Mouse (Mus musculus) right cerebral cortex, postnatal 10 days (tissue): ENCODE data around the gene Exoc3l4.

Experiments used
- DNase-seq, 2 experiments: peaks; one replicate each; pipeline ENCODE4 v3.0.0; 2021; ENCODE audit warnings: low spot score in 2 of 2

Gene Exoc3l4

DNA sequence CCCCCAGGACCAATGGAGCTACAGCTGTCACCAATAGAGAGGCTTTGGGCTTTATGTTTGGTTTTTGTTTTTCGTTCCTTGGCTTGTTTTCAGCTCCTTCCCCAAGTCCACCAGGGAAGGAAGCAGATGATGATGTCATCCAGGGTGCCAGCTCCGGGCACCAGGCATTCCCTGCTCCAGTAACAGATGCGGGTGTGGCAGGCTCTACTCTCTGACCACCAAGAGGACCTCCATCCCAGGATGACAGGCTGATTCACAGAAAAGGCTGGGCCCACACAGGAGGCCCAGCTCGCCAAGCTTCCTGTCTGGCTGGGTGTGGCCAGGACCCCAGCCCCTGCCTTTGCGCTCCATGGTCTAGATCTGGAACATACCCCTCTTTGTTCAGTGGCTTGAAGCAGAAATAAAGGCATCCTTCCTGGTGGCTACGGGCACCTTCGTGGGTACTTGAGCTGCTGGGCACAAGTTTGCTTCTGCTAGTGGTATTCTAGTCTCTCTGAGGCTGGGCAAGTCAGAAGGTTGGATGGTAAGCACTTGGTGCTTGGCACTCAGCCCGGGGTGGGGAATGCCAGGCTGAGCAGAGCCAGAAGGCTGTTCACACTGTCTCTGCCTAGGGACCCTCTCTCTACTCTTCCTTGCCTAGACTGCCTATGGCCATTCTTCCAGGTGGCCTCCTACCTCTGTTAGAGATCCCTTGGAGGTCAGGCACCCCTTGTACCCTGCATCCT lies 5.0 kb upstream of the Exoc3l4 start:
- no peak for DNase-seq

DNA sequence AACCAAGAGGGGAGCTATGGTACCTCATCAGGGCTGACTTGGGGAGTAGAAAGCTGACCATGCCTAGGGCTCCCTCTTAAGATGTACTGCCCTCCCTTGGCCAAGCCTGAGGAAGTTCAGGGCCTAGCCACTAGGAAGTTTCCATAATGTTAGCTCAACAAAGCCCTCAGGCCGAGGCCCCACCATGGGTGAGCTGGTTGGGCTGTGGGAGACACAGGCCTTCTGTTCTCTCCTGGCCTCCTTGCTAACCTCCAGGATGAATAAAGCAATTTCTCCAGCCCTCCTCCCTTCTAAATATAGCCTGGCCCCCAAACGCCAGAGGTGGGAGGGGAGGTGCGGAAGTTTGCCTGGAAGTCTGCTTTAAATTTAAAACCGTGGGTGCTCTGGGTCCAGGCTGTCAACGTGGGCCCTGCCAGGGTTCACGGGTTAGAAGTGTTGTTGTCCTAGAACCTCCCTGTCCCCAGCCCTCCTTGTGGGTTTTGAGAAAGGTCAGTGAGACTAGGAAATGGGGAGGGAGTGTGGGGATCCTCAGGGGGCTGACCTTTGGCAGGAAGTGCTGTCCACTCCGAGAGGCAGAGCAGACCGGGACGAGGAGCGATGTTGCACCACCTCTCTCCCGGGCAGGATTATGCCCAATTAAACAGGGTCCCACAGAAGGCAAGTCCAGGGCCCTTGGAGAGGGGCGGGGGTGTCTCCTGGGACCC lies 4.1 kb upstream of the Exoc3l4 start:
- DNase-seq: no peak

DNA sequence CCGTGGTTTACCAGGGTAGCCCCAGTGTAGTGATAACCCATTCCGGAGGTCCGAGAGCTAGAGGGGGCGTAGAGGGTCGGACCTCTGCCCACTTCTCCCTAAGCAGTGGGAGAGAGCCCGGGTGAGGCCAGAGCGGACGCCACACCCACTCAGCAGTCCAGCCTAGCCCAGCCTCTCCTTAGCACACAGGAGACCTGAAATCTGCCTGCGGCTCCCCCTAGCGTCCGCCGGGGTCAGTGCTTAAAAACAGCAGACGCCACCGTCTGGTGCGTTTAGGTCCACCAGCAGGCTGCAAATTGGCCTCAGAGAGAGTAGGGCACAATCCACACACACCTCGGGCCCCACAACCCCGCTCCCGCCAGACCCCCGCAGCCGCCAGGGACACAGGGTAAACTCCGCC lies 3.5 kb upstream of the Exoc3l4 start:
- DNase-seq: peak; percentile 89 to 93

DNA sequence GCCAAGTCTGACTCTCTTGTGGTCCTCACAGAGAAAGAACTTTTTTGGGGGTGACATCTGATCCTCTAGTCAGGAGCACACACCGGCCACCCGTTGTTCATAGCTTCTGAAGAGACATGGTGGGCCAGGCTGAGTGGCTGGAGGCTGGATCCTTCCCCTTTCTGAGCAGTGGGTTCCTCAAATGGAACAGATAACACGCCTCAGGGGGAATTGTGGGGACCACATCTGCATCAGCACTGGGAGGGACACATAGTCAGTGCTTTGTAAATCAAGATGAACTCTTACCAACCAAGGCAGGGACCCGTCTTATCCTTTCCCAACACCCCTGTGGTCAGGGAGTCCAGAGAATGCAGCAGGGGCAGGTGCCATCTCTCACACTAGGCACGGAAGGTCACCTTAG lies 3.1 kb downstream of the Exoc3l4 start:
- DNase-seq: no peak

DNA sequence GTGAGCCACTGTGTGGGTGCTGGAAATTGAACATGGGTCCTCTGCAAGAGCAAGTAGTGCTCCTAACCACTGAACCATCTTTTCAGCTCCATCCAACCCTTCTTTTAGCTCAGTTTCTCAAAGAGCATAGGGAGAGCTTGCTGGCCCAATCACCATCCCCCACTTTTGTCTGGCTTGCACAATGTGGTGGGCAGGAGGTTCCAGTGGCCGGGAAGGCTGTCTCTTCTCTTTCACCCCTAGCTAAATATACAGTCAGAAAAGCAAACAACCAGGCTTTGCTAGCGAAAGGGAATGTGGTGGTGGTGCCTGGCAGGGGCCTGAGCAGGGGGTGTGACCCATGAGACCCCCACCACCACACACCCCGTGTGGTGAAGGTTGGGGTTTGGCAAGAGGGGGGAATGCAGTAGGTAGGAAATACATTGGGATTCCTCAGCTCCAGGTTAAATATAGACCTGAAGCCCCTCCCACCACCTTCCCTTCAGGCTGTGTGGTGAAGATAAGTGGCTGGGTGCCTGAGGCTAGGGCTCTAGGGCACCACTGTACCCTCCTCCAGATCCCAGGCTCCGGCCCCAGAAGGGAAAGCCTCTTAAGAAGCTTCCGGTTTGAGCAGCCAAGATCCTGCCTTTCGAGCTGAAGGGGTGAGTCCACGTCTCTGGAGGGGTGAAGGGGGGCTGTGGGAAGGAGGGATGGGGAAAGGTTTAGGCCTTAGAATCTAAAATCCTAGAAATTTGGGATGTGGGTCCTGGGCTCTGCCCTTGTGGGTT lies 4.3 kb downstream of the Exoc3l4 start:
- DNase-seq: no peak

DNA sequence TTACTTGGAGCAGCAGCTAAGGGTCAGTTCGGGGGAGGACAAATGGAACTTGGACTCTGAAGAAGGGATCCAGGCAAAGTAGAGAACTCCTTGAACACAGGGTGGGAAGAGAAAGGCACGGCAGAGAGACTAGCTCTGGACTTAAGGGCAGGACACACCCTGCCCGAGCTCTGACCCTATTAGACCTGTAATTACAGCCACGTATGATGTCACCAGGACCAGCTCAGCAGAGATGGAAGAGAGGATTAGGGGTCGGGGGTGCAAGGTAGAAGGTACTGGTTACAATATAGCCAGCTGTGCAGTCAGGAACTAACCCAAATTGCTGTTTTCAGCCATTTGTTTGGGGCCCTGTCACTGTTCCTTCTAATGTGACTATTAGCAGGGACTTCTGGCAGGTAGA lies 6.0 kb downstream of the Exoc3l4 start:
- no peak for DNase-seq

DNA sequence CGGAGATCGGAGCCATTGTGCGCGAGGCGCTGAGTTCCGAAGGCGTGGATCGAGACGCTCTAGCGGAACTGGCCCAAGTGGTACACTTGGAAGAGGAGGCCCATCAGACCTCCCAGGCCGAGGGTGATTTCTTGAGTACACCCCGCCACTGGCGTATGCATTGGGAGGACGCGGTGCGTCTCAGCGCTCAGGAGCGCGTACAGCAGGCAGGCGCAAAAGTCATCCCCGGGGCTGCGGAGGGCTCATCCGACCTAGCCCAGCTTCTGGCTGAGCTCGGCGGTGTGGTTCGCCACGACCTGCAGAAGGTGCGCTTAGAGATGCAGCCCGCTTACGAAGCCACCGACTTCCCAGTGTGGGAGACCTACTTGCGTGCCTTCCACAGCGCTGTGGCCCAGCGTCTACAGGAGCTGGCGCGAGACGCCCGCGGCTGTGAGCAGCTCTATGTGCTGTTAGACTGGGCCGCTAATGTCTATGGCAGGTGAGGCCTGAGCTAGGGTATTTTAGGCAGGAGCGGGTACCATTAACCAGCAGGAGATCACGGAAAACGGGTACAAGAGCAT lies 6.8 kb downstream of the Exoc3l4 start:
- DNase-seq: no peak

DNA sequence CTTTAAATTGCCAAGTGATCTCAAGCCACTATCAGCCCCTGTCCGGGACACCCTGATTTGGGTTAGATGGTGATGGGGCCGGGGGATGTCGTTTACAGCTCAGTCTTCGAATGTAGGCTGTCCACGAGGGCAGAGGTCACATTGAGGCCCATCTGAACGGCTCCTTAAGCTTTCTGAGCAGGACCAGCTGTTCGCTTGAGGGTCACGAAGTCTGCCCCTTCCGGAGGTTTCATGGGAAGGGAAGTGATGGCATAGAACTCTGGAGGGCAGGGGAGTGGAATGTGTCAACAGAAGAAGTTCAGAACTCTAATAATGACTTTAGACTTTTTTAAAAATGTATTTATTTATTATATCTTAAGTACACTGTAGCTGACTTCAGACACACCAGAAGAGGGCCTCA lies 7.7 kb downstream of the Exoc3l4 start:
- no peak for DNase-seq

DNA sequence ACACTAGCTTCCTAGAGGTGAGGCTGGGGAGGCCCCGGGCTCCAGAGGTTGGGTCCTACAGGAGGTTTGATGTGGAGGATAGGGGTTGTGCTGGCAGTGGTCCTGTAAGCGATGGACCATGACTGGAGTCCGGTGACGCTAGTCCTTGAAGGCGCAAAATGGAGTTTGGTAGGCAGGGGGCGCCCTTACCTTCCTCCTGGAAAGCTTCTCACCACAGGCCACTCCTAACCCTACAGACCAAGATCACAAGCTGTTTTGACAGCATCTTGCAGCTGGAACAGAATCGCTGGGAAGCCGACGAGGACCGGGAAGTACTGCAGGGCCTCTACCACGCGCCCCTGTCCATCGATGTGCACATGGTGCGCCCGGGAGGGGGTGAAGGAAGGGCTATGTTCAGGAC lies 8.4 kb downstream of the Exoc3l4 start:
- DNase-seq: peak; percentile 81 to 87

DNA sequence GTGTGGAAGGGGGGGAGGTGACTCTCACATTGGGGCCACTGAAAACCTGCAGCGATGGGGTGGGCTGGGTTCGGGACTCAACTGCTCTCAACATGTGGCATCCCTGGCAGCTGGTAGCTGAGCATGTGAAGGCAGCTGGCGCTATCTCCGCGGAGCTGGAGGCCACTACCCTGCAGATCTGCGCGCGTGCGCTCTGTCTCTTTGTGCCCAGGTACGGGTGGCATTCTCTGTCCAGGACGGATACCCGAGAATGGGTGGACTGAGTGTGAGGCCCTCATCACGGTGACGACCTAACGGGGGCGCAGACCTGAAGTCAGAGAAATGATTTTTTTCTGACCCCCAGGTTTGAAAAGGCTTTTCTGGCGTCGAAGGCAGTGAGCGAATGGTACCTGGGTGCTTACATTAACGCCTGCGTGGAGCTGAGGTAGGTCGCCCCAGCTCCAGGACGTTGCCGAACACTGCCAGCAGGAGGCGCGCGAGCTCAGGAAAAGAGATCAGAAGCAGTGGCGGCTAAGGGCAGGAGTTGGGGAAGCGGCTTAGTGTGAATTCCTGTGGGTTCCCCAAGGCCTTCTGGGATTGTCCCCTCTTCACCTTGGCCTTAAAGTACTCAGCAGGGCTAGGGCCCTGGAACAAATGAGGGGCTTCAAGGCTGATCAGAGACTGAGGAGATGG lies 9.1 kb downstream of the Exoc3l4 start:
- peak; percentile 88 to 93 for DNase-seq

DNA sequence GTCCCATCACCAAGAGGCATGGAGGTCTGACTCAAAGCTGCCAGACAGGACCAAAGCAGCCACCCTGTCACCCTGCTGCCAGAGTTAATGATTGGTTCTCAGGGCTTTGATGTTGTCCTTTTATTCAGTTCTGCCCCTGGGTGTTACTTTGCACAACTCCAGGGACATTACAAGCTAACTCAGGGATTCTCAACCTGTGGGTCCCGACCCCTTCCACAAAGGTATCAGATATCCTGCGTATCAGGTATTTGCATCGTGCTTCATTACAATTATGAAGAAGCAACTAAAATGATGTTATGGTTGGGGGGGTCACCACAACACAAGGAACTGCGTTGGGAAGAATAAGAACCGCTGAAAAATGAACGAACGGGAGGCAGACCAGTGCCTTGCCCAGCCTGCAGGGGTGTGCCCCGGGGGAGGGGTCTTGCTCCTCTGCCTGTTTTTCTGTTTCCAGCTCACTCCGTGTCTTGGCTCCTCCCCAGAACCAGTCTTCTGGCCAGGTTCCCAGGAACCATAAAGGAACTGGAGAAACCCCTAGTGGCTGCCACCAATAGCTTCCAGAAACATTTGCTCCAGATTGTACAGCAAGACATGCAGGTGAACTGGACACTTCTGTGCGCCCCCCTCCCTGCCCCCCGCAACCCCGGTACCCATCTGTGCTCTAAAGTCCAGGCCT lies 10.8 kb downstream of the Exoc3l4 start:
- peak in 1 of 2 experiments; percentile 53 for DNase-seq

DNA sequence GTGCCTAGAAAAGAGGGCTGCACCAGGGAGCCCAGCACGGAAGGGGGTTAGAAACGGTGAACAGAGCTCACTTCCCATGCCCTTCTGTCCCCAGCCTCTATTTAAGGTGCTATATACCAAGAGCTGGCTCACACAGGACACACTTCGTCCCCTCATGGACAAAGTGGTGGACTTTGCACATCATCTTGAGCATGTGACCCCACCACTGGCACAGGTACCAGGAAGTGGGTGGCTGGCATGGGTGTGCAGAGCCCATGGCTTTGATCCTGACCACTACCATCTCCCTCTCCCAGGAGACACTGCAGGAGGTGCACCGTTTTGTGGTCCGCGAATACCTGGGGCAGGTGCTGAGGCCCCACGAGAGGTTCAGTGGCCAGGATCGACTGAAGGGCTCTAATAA lies 11.5 kb downstream of the Exoc3l4 start:
- DNase-seq: no peak

DNA sequence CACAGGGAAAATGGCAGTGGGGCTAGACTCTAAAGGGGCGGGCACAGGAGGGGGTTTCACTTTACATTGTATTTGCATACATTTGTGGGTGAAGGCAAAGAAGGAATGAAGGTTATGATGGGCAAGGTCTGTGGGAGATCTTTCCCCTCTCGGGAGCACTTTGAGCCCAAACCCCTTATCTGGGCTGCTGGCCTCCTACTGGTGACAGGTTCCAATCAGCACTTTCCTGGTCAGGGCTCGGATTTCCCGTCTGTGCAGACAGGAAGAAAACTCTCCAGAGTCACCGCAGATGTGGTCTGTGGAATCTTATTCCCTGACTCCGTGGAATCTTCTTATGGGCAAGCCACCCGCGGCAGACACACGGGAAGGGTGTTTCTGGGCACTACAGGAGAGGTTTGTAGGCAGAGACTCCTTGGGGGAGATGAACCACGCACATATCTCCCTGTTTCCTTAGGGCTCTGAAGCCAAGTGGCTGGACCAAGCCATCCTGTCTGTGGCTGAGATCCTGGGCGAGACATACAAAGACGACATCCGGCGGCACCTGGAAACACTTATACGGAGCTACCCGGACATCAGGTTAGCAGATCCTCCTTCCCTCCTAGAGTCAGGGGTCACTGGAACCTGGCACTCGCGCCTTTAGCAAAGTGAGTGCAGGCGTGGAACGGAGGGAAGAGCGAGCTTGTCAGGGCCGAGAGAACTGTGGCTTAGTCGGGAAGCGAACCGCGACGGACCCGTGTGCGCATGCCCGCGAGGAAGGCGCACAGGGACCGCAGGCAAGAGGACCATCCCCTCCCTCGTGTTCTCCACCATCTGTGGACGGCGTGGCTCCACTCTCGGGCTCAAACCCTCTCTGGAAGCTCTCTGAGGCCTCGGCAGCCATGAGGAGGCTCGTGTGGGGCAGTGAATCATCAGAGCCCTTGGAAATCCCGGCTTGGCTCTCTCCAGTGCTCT lies 12.4 kb downstream of the Exoc3l4 start:
- DNase-seq: peak; percentile 58 to 61

DNA sequence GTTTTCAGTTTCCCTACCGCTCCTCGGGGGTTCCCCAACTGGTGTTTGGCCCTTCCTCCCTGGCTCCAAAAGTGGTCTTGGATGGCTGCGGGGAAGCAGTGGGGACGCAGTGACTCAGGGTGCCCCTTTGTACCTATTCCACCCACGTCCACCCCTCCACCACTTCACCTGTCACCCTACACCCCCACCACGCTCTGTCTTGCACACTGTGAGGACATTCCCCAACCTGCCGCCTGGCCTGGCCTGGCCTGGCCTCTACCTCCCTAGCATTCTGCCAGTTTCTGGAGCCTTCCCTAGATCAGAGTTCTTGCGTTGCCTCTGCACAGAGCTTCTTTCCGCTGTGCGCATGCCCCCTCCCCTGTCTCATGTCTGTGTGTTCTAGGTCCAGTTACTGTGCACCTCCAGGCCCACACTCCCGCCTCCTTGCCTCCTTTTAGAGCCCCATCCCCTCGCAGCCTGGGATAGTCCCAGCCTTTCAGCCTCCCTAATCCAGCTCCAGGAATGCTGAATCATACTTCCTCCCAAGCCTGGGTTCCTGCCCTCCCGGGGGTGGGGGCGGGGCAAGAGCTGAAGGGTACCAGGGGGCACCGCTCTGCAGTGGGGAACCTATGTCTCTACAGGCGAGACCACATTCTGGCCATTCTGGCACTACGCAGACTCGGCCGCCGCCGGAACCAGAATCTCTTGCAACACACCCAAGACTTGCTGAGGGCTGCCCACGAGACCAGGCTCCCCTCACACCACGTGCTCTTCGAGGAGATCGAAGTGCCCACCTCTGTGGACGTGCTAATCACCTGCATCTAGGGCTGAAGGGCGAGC lies 13.4 kb downstream of the Exoc3l4 start:
- DNase-seq: no peak

DNA sequence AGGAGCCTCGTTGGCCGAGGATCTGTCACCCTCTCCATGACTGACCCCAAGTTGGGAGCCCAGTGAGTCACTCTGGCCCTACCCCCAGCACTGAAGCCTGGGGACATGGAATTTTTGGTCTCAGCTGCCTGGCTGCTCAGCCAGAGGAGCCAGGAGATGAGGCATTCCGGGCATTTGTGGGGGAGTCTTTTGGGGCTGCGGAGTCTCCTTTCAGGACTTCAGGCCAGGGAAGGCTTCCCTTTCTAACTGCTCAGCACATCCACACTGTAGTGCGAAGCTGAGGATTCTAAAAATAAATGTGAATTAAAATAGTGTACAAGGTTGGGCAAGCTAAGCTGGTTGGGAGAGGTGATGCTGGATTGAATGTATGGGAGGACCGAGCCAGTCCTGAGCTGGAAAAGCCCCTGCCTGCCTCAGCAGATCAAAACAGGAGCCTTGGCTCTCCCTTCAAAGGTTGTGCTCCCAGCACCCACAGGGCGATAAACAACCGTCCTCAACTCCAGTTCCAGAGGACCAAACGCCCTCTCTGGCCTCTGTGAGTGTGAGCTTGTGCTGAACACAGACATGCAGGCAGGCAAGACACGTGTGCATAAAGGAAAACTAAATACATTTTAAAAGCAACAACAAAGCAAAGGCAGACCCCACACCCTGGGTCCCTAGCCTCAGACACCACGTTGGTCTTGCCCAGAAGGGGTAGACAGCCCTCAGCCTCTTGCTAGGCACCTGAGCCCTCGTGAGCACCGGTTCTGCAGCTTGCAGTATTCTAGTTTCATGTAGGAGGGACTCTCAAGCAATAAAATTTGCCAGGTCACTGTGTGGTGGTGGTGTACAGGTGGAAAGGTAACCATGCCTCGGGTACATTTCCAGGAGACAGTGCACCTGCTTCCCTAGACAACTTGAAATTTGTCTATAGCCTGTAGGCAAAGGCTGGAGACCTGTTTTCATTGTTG lies 14.3 kb downstream of the Exoc3l4 start:
- no peak for DNase-seq

DNA sequence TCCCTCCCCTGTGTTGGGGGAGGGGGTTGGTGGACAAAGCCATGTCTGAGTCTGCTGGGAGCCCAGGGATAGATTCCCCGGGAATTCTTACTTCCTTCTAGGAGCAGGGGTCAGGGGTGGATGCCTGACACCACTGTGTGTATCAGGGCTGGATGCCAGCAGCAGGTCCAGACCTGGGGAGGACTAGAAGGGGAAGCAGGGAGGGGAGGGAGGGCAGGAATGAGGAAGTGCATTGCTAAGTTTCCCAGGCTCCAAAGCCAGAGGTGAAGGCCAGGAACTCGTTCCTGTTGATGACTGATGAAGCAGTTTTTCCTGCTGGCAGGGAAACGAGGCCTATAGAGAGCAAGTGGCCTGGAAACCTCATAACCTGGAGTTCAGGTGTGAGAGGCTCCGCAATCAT lies 15.3 kb downstream of the Exoc3l4 start:
- DNase-seq: no peak

DNA sequence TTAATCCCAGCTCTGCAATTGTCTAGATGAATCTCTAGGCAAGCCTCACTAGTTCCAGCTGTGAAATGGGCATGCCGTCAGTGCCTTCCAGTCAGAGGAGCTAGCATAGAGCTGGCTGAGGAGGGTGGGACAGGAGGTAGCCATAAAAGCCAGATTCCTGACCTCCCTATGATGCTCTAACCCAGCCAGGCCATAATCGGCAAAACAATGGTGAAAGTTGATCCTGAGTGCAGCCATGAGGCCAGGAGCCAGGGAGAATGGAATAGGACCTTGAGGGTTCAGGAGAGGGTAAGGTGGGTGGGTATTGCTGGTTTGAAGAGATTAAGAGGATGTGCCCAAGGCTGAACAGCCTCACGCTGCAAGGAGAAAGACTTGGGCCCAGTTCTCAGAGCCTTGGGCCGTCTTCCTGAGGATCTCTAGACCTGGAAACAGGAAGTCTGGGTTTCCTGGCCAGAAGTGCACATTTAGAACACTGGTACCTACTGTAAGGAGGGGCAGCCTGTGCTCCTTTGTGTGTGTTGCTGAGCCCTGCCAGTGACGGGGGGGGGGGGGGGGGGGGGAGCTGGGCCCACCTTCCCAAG lies 16.0 kb downstream of the Exoc3l4 start:
- no peak for DNase-seq
